Mouse (Mus musculus): ENCODE measurements around the gene Ckmt1.

- TF ChIP-seq POLR2A (IDR thresholded peaks at IDR 0.05; ENCODE audit: insufficient read depth, low read depth, low read length) (no peak), CTCF (IDR thresholded peaks at IDR 0.05; ENCODE audit: insufficient read depth, low read depth, low read length) (no peak)
Measured at GRCm38 (mm10) chr2:121353156-121353555, 4.4 kb upstream of the Ckmt1 start.

Measured in olfactory bulb, adult 2 months (tissue).